Mouse (Mus musculus): ENCODE measurements around the gene Prkg1. TPM values are rescaled to one million over a fixed set of nuclear protein-coding genes. Genes with fewer than 3 reads are reported as not detected.

The Prkg1 gene
- polyA plus RNA-seq, 1 experiment from 2014 or later = 5.9 TPM

- H3K27ac ChIP-seq = no peak overlapping the region
- peaks cover 36% of the 10 kb centered on the region for H3K27me3 ChIP-seq
- H3K4me1 ChIP-seq = peaks cover 32% of the 10 kb centered on the region
- peak overlapping the region; percentile 51 for H3K4me3 ChIP-seq (replicated peaks)
- peak; percentile 49 for ATAC-seq (ENCODE audit: low FRiP score)
- H3K9ac ChIP-seq = peak overlapping the region; percentile 59
- peak overlapping the region; percentile 97 for H3K4me2 ChIP-seq
- H3K36me3 ChIP-seq (replicated peaks) = no peaks in the 10 kb centered on the region
- no peaks in the 10 kb centered on the region for H3K9me3 ChIP-seq
- WGBS = under 1% methylated on average over 56 of the region's 56 CpGs
Measured at GRCm38 (mm10) chr19:31763951-31764800, 657 bp downstream of the Prkg1 start.

DNA sequence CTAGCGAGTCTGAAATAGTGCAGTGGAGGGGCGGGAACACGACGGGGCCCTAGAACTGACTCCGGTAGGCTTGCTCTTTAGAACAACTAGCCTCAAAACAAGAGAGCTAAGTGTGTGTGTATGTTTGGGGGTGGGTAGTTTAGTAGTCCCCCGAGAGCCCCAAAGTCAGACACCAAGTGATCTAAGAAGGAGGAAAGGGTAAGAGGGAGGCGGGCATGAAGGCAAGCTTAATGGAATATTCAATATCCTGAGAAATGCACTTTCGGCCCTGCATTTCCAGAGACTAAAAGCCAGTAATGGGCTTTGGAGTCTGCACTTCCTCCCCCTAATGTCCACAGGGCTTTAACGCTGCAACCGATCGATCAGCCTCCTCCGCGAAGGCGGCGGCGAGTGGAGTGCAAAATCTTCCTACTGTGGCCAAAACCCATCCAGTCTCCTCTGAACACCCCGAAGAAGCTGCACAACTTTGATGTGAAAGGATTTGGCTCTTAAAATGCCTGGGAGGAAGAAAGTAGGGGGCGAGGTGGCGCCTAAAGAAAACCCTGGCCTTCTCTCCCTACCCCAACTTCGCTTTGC, 1.5 kb downstream of the Prkg1 start:
- no peak overlapping the region for H3K9ac ChIP-seq
- H3K4me1 ChIP-seq = peaks cover 32% of the 10 kb centered on the region
- peak overlapping the region; percentile 97 for H3K4me2 ChIP-seq
- WGBS = 4% methylated on average over 20 of the region's 20 CpGs
- H3K27ac ChIP-seq = peak overlapping the region; percentile 25; the same call in 1 of the 2 replicates
- no peaks in the 10 kb centered on the region for H3K9me3 ChIP-seq
- peaks cover 36% of the 10 kb centered on the region for H3K27me3 ChIP-seq
- peak overlapping the region; percentile 51 for H3K4me3 ChIP-seq (replicated peaks)
- ATAC-seq (ENCODE audit: low FRiP score) = 0 out of 2 replicates have a peak, but pooled peaks have one; percentile 1
- no peaks in the 10 kb centered on the region for H3K36me3 ChIP-seq (replicated peaks)

DNA sequence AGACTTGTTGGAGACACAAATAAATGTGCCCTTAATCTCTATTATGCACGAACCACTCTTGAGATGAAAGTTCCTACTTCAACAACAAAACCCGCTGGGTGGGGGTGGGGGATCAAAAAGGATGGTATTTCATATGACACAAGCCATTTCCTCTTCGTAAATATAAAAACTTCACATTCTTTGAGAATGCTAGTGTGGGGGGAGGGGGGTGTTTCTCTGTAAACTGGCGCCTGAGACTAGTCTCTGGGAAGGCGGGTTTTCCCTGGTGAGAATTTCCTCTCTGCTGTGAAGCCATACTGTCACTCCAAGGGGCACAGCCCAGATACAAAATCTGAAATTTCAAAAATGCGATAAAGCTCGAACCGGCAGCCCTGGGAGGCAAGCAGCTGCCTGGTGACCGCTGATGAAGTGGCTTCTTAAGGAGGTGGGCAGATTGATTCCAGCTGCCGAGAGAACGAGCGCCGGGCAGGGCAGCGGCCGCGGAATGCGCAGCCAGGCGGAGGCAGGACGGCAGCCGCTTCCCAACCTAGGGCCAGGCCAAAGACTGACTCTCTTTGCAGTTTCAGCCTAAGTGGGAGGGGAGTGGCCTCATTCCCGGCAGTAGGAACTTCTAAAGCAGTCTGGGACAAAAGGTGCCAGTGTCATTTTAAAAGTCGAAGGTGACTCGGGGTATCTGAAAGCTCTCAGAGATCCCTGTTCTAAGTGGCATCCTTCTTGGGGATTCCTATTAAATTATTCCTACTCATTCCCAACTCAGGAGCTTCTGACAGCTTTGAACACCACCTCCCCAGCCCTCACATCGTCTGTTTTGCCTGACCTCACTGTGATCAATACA, 2.2 kb downstream of the Prkg1 start:
- ATAC-seq (ENCODE audit: low FRiP score) = peak; percentile 20; the same call in 1 of the 2 replicates
- Histone ChIP-seq H3K27me3 (peaks cover 36% of the 10 kb centered on the region), H3K9ac (no peak overlapping the region), H3K4me1 (peaks cover 32% of the 10 kb centered on the region), H3K4me2 (peak overlapping the region; percentile 97), H3K4me3 (replicated peaks) (peak overlapping the region; percentile 51), H3K27ac (peak overlapping the region; percentile 25; the same call in 1 of the 2 replicates), H3K36me3 (replicated peaks) (no peaks in the 10 kb centered on the region), H3K9me3 (no peaks in the 10 kb centered on the region)
- 1% methylated on average over 24 of the region's 24 CpGs for WGBS

- no peak overlapping the region for H3K27ac ChIP-seq
- H3K27me3 ChIP-seq = peaks cover 36% of the 10 kb centered on the region
- 69% methylated on average over 3 of the region's 3 CpGs for WGBS
- H3K9ac ChIP-seq = no peak overlapping the region
- no peaks in the 10 kb centered on the region for H3K9me3 ChIP-seq
- no peak for ATAC-seq (ENCODE audit: low FRiP score)
- no peak overlapping the region for H3K4me2 ChIP-seq
- no peaks in the 10 kb centered on the region for H3K36me3 ChIP-seq (replicated peaks)
- H3K4me1 ChIP-seq = peaks cover 28% of the 10 kb centered on the region
- no peak overlapping the region for H3K4me3 ChIP-seq (replicated peaks)
Measured at GRCm38 (mm10) chr19:31759855-31760254, 5.0 kb downstream of the Prkg1 start.

DNA sequence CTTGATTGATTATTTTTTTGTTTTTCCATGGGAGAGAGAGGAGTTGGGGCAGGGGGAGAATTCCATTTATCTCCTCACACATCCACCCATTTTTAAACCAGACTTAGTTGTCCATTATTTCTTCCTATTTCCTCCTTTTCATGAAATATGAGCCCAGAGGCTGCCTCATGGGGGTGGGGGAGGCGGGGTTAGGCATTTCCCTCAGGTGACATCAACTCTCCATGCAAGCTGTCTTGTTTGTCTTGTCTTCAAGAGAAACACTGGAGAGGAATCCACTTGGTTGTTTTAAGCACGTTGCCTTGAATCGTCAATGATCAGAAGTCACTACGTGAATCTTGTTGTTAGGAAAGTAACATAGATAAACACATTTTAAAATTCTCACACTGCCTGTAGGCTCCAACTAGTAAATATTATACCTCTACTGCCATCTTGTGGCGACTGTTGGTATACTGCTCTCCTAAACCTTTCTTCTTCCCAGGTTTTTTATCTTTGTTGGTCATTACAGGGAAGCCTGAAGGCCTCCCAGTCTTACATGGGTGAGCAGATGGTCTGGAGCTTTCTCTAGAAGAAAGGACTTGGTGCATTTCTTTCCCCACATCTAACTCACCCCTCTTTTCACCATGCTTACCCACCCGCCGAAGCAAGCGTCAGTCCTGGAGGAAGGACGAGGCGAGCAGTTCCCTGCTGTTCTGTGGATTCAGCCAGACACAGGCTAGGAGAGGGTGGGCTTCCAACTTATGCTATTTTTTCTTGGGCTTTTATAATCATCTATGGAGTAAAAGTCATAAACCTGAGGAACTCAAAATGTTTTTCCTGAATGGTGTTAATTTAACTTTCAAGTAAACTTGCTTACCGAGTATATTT, 8.7 kb downstream of the Prkg1 start:
- no peak overlapping the region for H3K27ac ChIP-seq
- no peaks in the 10 kb centered on the region for H3K9me3 ChIP-seq
- 33% methylated on average over 11 of the region's 11 CpGs for WGBS
- no peaks in the 10 kb centered on the region for H3K36me3 ChIP-seq (replicated peaks)
- H3K4me2 ChIP-seq = no peak overlapping the region
- peaks cover 9% of the 10 kb centered on the region for H3K27me3 ChIP-seq
- H3K4me3 ChIP-seq (replicated peaks) = no peak overlapping the region
- ATAC-seq (ENCODE audit: low FRiP score) = peak; percentile 58; the same call in 1 of the 2 replicates
- no peak overlapping the region for H3K9ac ChIP-seq
- H3K4me1 ChIP-seq = peaks cover 6% of the 10 kb centered on the region; the same call in 1 of the 2 replicates

DNA sequence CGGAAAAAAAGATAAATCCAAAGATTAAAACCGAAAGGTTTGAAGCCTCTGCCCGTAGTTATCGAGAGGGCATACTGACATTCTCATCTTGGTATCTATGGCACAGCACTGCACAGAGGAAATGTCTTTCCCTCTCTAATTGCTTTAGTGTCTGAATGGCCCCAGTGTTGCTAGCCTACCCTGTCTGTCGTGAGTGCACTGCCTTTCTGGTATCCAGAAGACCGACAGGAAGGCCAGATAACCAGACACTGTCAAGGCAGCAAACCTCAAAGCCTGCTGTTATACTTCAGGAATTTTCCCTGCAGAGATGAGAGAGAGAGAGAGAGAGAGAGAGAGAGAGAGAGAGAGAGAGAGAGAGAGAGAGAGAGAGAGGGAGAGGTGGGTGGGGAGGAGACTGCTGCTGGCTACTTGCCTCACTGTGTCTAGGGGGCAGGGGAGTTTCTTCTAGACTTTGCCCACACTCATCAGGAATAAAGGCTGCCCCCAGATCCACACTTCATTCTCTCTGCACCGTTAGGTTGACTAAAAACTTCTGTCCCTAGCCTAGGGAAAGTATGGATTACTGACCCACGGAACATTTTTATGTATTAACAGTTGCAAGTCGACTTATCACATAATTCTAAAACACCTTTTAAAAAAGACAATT, 10.1 kb downstream of the Prkg1 start:
- H3K36me3 ChIP-seq (replicated peaks) = no peaks in the 10 kb centered on the region
- ATAC-seq (ENCODE audit: low FRiP score) = no peak
- no peak overlapping the region for H3K9ac ChIP-seq
- 63% methylated on average over 9 of the region's 9 CpGs for WGBS
- H3K4me1 ChIP-seq = peaks cover 9% of the 10 kb centered on the region; the same call in 1 of the 2 replicates
- no peak overlapping the region for H3K27ac ChIP-seq
- no peak overlapping the region for H3K4me3 ChIP-seq (replicated peaks)
- no peaks in the 10 kb centered on the region for H3K9me3 ChIP-seq
- H3K27me3 ChIP-seq = no peaks in the 10 kb centered on the region
- H3K4me2 ChIP-seq = no peak overlapping the region

- Histone ChIP-seq H3K4me2 (no peak overlapping the region), H3K9me3 (no peaks in the 10 kb centered on the region), H3K4me1 (peaks cover 9% of the 10 kb centered on the region; the same call in 1 of the 2 replicates), H3K36me3 (replicated peaks) (no peaks in the 10 kb centered on the region), H3K27me3 (no peaks in the 10 kb centered on the region), H3K27ac (no peak overlapping the region), H3K9ac (no peak overlapping the region), H3K4me3 (replicated peaks) (no peak overlapping the region)
- no peak for ATAC-seq (ENCODE audit: low FRiP score)
- WGBS = 42% methylated on average over 11 of the region's 11 CpGs
Measured at GRCm38 (mm10) chr19:31750976-31751676, 13.7 kb downstream of the Prkg1 start.

DNA sequence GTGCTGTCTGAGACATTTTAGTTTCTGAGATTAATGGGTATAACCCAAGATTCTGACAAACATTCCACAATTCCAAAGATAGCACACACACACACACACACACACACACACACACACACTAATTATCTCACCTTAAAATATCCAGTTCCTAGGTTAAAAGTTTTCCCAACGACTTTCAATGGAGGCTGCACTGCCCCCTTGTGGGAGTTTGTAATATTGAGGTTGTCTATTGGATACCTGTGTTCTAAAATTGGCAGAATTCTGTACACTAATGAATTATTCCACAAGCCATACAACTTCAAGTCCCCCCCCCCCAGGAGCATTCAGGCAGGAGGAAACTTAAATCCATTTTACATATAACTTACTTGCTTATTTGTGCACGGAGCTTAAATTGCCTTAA, 18.2 kb downstream of the Prkg1 start:
- Histone ChIP-seq H3K27ac (no peak overlapping the region), H3K4me2 (no peak overlapping the region), H3K36me3 (replicated peaks) (no peaks in the 10 kb centered on the region), H3K9me3 (no peaks in the 10 kb centered on the region), H3K27me3 (no peaks in the 10 kb centered on the region), H3K9ac (no peak overlapping the region), H3K4me1 (peaks cover 7% of the 10 kb centered on the region; the same call in 1 of the 2 replicates), H3K4me3 (replicated peaks) (no peak overlapping the region)
- WGBS = 19% methylated on average over 2 of the region's 2 CpGs
- ATAC-seq (ENCODE audit: low FRiP score) = no peak

GRCm38 (mm10) chr19:31743241-31744045, 21.4 kb downstream of the Prkg1 start:
- Histone ChIP-seq H3K9me3 (no peaks in the 10 kb centered on the region), H3K36me3 (replicated peaks) (no peaks in the 10 kb centered on the region), H3K27ac (no peak overlapping the region), H3K9ac (no peak overlapping the region), H3K4me2 (no peak overlapping the region), H3K27me3 (no peaks in the 10 kb centered on the region), H3K4me3 (replicated peaks) (no peak overlapping the region), H3K4me1 (no peaks in the 10 kb centered on the region)
- ATAC-seq (ENCODE audit: low FRiP score) = no peak
- 82% methylated on average over 8 of the region's 8 CpGs for WGBS

DNA sequence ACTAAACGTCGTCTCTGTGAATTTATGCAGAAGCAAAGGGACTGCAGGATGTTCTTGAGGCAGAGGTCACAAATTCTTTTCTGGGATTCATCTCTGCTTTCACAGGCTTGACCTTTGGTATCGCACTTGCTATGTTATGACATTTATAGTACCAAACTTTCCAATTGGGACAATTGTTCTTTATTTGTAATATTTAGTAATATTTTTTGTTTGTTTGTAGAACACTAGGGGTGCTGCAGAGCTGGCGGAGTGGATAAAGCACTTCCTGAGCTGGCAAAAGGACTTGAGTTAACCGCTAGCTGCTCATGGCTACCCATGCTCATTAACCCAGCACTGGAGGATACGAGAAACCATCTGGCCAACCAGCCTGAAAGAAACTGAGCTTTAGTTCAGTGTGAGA, 49.9 kb downstream of the Prkg1 start:
- no peak overlapping the region for H3K4me2 ChIP-seq
- 89% methylated on average over 6 of the region's 6 CpGs for WGBS
- H3K36me3 ChIP-seq (replicated peaks) = no peaks in the 10 kb centered on the region
- H3K4me3 ChIP-seq (replicated peaks) = no peak overlapping the region
- ATAC-seq (ENCODE audit: low FRiP score) = no peak
- H3K27ac ChIP-seq = no peak overlapping the region
- no peaks in the 10 kb centered on the region for H3K9me3 ChIP-seq
- H3K4me1 ChIP-seq = no peaks in the 10 kb centered on the region
- no peaks in the 10 kb centered on the region for H3K27me3 ChIP-seq
- no peak overlapping the region for H3K9ac ChIP-seq

Measured in forebrain, embryonic 12.5 days (tissue).